Mouse (Mus musculus): ENCODE results near the gene Hist1h4c.

The Hist1h4c gene

DNA sequence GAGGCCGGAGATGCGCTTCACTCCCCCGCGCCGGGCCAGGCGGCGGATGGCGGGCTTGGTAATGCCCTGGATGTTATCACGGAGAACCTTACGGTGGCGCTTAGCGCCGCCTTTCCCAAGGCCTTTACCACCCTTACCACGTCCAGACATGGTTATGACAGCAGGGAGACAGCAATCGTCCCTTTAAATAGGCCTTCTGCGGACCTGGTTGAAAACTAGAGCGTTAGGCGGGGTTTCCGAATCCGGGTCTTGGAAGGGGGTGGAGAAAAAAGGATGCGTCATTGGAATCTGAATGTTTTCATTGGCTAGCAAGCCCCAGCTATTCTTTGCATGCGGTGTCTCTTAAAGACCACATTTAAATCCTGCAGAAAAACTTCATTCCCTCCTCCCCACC is at the start of gene Hist1h4c:
Gene Hist1h4c, minus strand, starts transcription at position 155 of the 394 bp plus-strand sequence.
- DNase-seq: peak; percentile 97 to 98

- no peak for DNase-seq
Observed at GRCm38 (mm10) chr13:23747892-23748288, 49.6 kb upstream of the Hist1h4c start.

DNA sequence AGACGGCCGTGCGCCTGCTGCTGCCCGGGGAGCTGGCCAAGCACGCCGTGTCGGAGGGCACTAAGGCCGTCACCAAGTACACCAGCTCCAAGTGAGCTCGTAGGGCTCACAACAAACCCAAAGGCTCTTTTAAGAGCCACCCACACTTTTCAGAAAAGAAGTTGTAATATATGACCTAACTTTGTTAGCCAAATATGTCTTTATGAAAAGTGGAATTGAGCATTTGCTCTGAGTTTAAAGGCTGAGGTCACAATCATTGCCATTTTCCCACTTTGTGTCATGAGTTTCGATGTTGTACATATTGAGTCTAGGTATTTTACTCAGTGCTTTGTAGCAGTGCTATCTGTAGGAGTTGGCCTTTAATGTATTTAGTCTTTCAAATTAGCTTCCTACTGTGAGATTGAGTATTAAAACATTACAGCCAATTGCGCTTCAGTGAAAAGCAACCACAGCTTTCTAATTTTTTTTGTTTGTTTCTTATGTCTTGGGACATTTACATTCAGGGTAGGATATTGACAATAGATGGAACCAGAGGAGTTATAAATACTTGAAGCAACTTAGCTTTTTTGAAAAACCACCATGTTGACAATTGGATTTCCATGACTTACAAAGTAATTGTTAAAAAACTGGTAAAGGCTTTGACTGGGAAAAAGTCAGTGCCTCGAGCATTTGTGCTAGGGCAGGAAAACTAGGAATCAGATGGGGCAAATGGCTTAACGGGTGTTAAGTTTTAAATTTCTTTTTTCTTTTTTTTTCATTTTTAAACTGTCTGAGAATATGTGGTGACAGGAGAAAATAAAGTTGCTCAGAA is 49.0 kb upstream of the Hist1h4c start:
- DNase-seq: no peak

- peak; percentile 66 to 81 for DNase-seq
Observed at GRCm38 (mm10) chr13:23746201-23747080, 48.2 kb upstream of the Hist1h4c start, which contains the start of gene Hist1h2bb. TSS of gene Hist1h2bb (plus strand) at chr13:23746734.

- DNase-seq: peak; percentile 88 to 91
Observed at GRCm38 (mm10) chr13:23745381-23746161, 47.3 kb upstream of the Hist1h4c start, which contains the start of gene Hist1h3c. TSS of gene Hist1h3c (minus strand) at chr13:23745602.

DNA sequence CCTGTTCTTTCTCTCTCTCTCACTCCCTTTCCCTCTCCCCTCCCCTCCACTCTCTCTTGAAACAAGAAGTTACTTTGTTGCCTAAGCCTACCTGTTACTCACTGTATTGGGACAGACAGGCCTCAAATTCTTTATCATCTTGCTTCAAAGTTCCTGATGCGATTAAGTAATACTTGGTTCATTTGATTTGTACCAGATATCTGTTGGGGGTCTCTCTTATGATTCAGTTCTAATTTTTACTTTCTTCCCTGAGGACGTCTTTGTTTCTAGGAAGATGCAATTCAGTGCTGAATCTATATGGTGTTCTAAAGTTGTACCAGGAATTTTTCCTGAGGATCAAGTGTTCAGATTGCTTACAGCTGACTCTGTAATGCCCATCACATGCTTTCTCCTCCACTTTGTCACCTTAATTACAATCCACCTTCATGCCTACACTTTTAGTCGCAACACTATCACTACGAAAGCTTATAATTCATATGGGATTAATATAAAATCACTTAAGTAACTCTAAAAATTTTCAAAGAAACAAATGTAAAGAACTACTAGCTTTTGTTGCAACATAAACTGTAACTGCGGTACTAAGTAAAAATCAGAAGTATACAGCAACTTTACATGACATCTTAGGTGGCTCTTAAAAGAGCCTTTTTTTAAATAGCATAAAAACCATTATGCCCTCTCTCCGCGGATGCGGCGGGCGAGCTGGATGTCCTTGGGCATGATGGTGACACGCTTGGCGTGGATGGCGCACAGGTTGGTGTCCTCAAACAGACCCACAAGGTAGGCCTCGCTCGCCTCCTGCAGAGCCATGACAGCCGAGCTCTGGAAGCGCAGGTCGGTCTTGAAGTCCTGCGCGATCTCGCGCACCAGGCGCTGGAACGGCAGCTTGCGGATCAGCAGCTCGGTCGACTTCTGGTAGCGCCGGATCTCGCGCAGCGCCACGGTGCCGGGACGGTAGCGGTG is 46.4 kb upstream of the Hist1h4c start:
- no peak for DNase-seq

DNA sequence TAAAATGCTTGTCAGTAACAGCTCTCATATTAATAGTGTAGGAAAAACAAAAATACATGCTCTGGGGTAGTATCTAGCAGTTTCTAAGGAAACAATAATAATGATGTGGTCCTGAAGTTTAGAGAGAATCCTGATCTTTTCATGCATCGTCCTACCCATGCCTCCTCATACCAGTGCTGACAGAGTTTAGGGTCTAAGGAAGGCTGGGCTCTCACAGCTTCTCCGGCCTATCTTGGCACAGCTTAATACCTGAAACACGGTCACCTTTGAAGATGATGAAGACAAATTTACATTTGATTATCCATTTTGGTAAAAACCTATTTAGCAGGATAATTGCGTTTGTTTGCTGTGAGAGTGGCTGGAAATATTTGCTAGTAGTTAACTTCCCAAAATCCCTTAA is 45.7 kb upstream of the Hist1h4c start:
- no peak for DNase-seq

GRCm38 (mm10) chr13:23743215-23743614 is 45.0 kb upstream of the Hist1h4c start:
- no peak for DNase-seq

DNA sequence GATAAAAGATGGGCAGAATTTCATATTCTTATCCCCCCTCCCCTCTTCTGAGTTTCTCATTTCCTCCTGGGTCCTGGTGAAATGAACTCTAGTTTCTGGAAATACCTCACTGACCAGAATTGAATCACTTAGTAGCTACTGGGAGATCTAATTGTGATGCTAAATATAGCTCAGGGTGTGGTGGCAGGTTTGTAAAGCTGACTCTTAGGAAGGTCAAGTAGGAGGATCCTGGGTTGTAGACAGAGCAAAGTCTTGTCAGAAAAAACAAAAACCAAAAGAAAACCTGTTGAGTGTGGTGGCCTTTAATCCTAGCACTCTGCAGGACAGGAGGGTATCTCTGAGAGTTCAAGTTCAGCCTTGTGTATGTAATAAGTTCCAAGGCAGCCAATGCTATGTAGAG is 43.8 kb upstream of the Hist1h4c start:
- DNase-seq: no peak

DNA sequence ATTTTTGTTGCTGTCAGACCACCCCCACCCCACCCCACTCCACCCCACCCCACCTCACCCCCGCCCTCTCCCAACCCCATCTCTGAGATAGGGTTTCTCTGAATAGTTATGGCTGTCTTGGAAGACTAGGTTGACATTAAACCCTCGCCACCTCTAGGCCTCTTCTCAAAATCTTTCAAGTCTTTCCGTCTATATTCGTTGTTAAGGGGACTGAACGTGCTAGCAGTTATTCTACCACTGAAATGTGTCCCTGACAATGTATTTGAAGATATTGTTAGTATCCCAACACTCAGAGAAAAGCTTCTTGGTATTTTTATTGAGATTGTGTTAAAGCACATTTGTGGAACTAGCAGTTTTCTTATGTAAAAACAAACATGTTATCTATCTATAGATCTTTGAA is 42.7 kb upstream of the Hist1h4c start:
- no peak for DNase-seq

DNA sequence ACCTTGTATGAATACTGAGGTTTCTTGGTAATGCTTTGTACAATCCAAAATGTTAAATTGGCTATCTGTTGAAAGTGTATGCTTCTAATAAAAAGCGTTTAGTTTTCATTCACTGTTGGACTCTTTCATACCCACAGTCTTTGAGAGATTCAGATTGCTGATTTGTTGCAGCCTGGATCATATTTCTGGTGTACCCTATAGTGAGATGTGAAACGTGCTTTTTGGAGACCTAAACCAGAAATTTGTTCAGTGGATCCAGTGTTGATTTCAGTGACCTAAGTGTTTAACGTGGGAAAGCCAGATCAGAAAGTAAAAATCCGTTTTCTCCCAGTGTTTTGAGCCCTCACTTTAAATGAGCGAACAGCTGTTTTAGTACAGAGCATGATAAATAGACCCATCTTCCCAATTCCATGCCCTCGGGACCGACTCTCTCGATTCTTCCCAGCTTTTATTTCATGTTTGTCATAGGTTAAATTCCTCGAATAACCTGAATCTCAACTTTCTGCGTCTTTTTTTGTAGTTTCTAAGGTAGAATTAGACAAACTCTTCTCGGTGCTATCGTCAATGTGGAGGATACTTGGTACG is 42.1 kb upstream of the Hist1h4c start:
- no peak for DNase-seq

GRCm38 (mm10) chr13:23739922-23740252 is 41.6 kb upstream of the Hist1h4c start:
- no peak for DNase-seq

- peak; percentile 91 to 94 for DNase-seq
Observed at GRCm38 (mm10) chr13:23739069-23739921, 41.0 kb upstream of the Hist1h4c start.

DNA sequence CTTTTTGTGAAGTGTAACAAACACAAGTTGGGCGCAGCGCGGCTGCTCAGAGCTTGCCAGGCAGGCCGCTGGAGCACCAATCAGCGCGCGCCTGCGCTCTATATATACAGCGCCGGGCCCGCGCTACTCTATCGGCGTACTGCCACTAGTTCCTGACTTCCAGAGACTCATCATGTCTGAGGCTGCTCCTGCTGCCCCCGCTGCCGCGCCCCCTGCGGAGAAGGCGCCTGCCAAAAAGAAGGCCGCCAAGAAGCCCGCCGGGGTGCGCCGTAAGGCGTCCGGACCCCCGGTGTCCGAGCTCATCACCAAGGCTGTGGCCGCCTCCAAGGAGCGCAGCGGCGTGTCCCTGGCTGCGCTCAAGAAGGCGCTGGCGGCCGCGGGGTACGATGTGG is 40.4 kb upstream of the Hist1h4c start, which contains the start of gene Hist1h1c:
Gene Hist1h1c, plus strand, starts transcription at position 132 of the 392 bp plus-strand sequence.
- peak; percentile 91 to 95 for DNase-seq

DNA sequence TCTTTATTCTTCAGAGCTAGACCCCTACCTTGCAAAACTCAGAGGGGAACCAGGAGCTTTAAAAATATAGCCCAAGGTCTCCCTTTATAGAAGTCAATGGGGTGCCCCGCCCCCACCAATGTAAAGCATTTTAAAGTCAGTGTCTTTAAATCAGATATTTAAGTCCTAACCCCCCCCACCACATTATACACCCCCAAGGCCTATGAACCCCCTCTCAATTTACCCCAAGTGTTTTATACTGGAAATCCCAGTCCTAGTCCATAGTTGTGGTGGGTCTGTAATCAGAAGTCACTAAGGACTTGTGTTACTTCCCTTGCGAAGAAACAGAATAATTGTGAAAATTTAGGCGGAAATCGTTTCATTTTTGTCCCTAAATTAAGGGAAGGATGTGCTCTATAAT is 39.8 kb upstream of the Hist1h4c start:
- DNase-seq: peak; percentile 28 to 46

GRCm38 (mm10) chr13:23737091-23737490 is 38.8 kb upstream of the Hist1h4c start:
- no peak for DNase-seq

DNA sequence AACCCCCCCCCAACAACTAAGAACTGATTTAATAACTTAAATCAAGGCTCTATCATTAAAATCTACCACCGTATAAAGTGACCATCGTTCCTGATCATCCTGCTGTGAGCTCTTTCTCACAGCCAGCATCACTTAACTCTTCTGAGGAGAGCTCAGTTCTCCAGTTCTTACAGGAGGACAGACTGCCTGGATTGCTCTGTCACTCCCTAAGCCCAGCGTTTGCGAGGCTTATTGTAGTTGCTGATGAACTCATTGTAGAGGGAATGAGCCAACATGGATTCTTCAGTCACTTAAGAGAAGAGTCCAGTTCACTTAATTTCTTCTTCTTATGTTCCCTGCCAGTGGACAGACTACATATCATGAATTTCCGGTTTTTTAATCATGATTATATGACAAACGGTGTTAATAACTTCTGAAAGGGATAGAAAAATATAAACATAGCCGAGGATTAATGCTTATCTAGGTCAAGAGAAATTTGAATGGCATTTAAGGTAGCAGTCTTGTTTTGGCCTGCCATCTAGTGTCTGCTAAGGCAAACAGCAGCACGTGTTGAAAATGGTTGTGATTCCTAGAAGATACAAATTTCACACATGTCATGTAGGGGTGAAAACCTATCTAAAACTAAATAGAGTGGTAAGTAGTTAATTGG is 34.0 kb upstream of the Hist1h4c start:
- DNase-seq: peak; percentile 27 to 37

- peak; percentile 40 to 51 for DNase-seq
Observed at GRCm38 (mm10) chr13:23730479-23730878, 32.2 kb upstream of the Hist1h4c start.

DNA sequence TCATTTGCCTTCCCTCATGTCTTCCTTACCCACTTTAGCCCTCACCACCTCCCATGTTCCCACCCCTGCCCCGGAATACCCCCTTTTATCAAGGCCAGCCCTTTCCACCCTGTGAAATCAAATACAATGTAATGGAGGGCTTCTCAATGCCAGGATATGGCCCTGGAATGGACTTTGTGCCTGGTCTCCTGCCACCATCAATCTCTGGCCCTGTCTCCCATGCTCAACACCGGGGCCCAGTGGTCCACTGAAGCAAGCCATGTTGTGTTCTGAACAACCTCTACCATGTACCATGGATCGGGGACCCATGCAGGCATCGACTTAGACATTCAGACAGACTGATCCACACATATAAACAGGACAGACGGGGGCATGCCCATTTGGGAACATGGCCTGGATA is 31.5 kb upstream of the Hist1h4c start:
- DNase-seq: no peak

- DNase-seq: no peak
Observed at GRCm38 (mm10) chr13:23729192-23729525, 30.9 kb upstream of the Hist1h4c start.
